Mouse (Mus musculus) heart, embryonic 10.5 days (tissue): ENCODE results near the gene Asb8. TPM values are rescaled to one million over a fixed set of nuclear protein-coding genes. Genes with fewer than 3 reads are reported as not detected.

Source experiments
- DNase-seq: peaks from one replicate; pipeline ENCODE4 v3.0.0-alpha.2; 2017; ENCODE audit warnings: low spot score
- H3K27ac ChIP-seq: fragments of 300-500 bp; sonication (generic); 2 replicates; pipeline ENCODE4 v1.5.1; 2016; ENCODE audit warnings: mild to moderate bottlenecking
- H3K27me3 ChIP-seq: fragments of 300-500 bp; sonication (generic); 2 replicates; pipeline ENCODE4 v1.6.1; 2016; ENCODE audit warnings: mild to moderate bottlenecking; ENCODE audit not compliant: poor library complexity, insufficient read depth, severe bottlenecking
- H3K36me3 ChIP-seq: fragments of 300-500 bp; sonication (generic); 2 replicates; pipeline ENCODE4 v1.6.1; 2016; ENCODE audit warnings: mild to moderate bottlenecking, moderate library complexity
- H3K4me1 ChIP-seq: fragments of 300-500 bp; sonication (generic); 2 replicates; pipeline ENCODE4 v1.6.1; 2016; ENCODE audit warnings: mild to moderate bottlenecking
- H3K4me3 ChIP-seq: fragments of 300-500 bp; sonication (generic); 2 replicates; pipeline ENCODE4 v1.5.1; 2016; ENCODE audit warnings: mild to moderate bottlenecking, moderate library complexity
- H3K9me3 ChIP-seq: fragments of 300-500 bp; sonication (generic); 2 replicates; pipeline ENCODE4 v1.6.1; 2016; ENCODE audit warnings: mild to moderate bottlenecking, moderate library complexity
- WGBS: fragments of 180-500 bp; shearing (Covaris S2); methylation state at CpG from one replicate; pipeline ENCODE4 v1.1.7; 2016; 5-methylcytosine and 5-hydroxymethylcytosine counted together
- polyA plus RNA-seq: library from polyadenylated mRNA; unstranded; fragments of >200 nt; fragmentation: Nextera tagmentation; extraction: Ambion mirVana; gene quantifications from 2 replicates; pipeline ENCODE4 v1.2.1, GENCODE M21; 2016

The Asb8 gene
- polyA plus RNA-seq = 54.9 and 77.1 TPM in 2 replicates

GRCm38 (mm10) chr15:98165525-98165924 is at the start of gene Asb8:
Gene Asb8, minus strand, starts transcription at chr15:98165625.
- Histone ChIP-seq H3K36me3 (no peaks in the 10 kb centered on the region), H3K27me3 (peaks cover 55% of the 10 kb centered on the region)
- 77% methylated on average over 5 of the region's 5 CpGs for WGBS

GRCm38 (mm10) chr15:98214130-98214529 is 48.7 kb upstream of the Asb8 start:
- Histone ChIP-seq H3K27ac (no peak overlapping the region), H3K9me3 (no peaks in the 10 kb centered on the region), H3K4me3 (no peak overlapping the region), H3K4me1 (0 out of 2 replicates have a peak, but pooled peaks cover 2% of the 10 kb centered on the region), H3K36me3 (no peaks in the 10 kb centered on the region), H3K27me3 (no peaks in the 10 kb centered on the region)
- no peak for DNase-seq
- 70% methylated on average over 5 of the region's 5 CpGs for WGBS

More at GRCm38 (mm10) chr15:98165525-98165924, at the start of gene Asb8:
- peaks cover 32% of the 10 kb centered on the region for H3K4me1 ChIP-seq
- H3K27ac ChIP-seq = no peak within 1 kb of the TSS
- DNase-seq = no peak
- no peak within 1 kb of the TSS for H3K4me3 ChIP-seq
- no peaks in the 10 kb centered on the region for H3K9me3 ChIP-seq

GRCm38 (mm10) chr15:98213336-98213870 is 48.0 kb upstream of the Asb8 start:
- DNase-seq = no peak
- WGBS = 69% methylated on average over 5 of the region's 5 CpGs
- Histone ChIP-seq H3K4me3 (no peak overlapping the region), H3K9me3 (no peaks in the 10 kb centered on the region), H3K4me1 (0 out of 2 replicates have a peak, but pooled peaks cover 2% of the 10 kb centered on the region), H3K36me3 (no peaks in the 10 kb centered on the region), H3K27me3 (no peaks in the 10 kb centered on the region), H3K27ac (no peak overlapping the region)

GRCm38 (mm10) chr15:98209676-98210075 is 44.3 kb upstream of the Asb8 start:
- DNase-seq = no peak
- H3K4me3 ChIP-seq = no peak overlapping the region
- H3K36me3 ChIP-seq = no peaks in the 10 kb centered on the region
- no peaks in the 10 kb centered on the region for H3K27me3 ChIP-seq
- H3K4me1 ChIP-seq = 0 out of 2 replicates have a peak, but pooled peaks cover 2% of the 10 kb centered on the region
- H3K9me3 ChIP-seq = no peaks in the 10 kb centered on the region
- H3K27ac ChIP-seq = no peak overlapping the region
- WGBS = 77% methylated on average over 7 of the region's 7 CpGs

GRCm38 (mm10) chr15:98195442-98195841 is 30.0 kb upstream of the Asb8 start, which contains the start of gene Olfr288:
Gene Olfr288, minus strand, starts transcription at chr15:98195542.
- H3K27ac ChIP-seq = no peak within 1 kb of the TSS
- no peaks in the 10 kb centered on the region for H3K9me3 ChIP-seq
- H3K36me3 ChIP-seq = no peaks in the 10 kb centered on the region
- no peak within 1 kb of the TSS for H3K4me3 ChIP-seq
- no peaks in the 10 kb centered on the region for H3K4me1 ChIP-seq
- 61% methylated on average over 3 of the region's 3 CpGs for WGBS
- no peaks in the 10 kb centered on the region for H3K27me3 ChIP-seq
- no peak for DNase-seq

GRCm38 (mm10) chr15:98184456-98184855 is 19.0 kb upstream of the Asb8 start:
- WGBS = 73% methylated on average over 4 of the region's 4 CpGs
- H3K9me3 ChIP-seq = no peaks in the 10 kb centered on the region
- H3K27ac ChIP-seq = no peak overlapping the region
- H3K4me1 ChIP-seq = peaks cover 15% of the 10 kb centered on the region
- no peak overlapping the region for H3K4me3 ChIP-seq
- H3K36me3 ChIP-seq = no peaks in the 10 kb centered on the region
- no peak for DNase-seq
- H3K27me3 ChIP-seq = no peaks in the 10 kb centered on the region

- no peak overlapping the region; the same call in 1 of the 2 replicates for H3K4me3 ChIP-seq
- 55% methylated on average over 12 of the region's 12 CpGs for WGBS
- H3K27me3 ChIP-seq = no peaks in the 10 kb centered on the region
- H3K4me1 ChIP-seq = peaks cover 15% of the 10 kb centered on the region
- peak overlapping the region; percentile 42; the same call in 1 of the 2 replicates for H3K27ac ChIP-seq
- DNase-seq = no peak
- H3K9me3 ChIP-seq = no peaks in the 10 kb centered on the region
- H3K36me3 ChIP-seq = no peaks in the 10 kb centered on the region
These were observed 16.6 kb upstream of the Asb8 start for GRCm38 (mm10) chr15:98181856-98182570.

- no peaks in the 10 kb centered on the region for H3K27me3 ChIP-seq
- H3K27ac ChIP-seq = peak overlapping the region; percentile 87
- H3K4me1 ChIP-seq = peaks cover 15% of the 10 kb centered on the region
- H3K4me3 ChIP-seq = peak overlapping the region; percentile 58
- no peaks in the 10 kb centered on the region for H3K36me3 ChIP-seq
- H3K9me3 ChIP-seq = no peaks in the 10 kb centered on the region
- WGBS = under 1% methylated on average over 30 of the region's 30 CpGs
- DNase-seq = peak; percentile 98
These were observed 15.8 kb upstream of the Asb8 start for GRCm38 (mm10) chr15:98181132-98181711.

GRCm38 (mm10) chr15:98180567-98181131 is 15.2 kb upstream of the Asb8 start:
- Histone ChIP-seq H3K4me1 (peaks cover 15% of the 10 kb centered on the region), H3K9me3 (no peaks in the 10 kb centered on the region), H3K4me3 (peak overlapping the region; percentile 58), H3K27ac (peak overlapping the region; percentile 87), H3K27me3 (no peaks in the 10 kb centered on the region), H3K36me3 (no peaks in the 10 kb centered on the region)
- no peak for DNase-seq
- WGBS = 7% methylated on average over 26 of the region's 26 CpGs

- Histone ChIP-seq H3K27ac (no peak overlapping the region), H3K27me3 (peaks cover 13% of the 10 kb centered on the region), H3K36me3 (no peaks in the 10 kb centered on the region), H3K4me3 (no peak overlapping the region), H3K4me1 (peaks cover 13% of the 10 kb centered on the region), H3K9me3 (no peaks in the 10 kb centered on the region)
- no peak for DNase-seq
- 63% methylated on average over 3 of the region's 3 CpGs for WGBS
These were observed 11.9 kb upstream of the Asb8 start for GRCm38 (mm10) chr15:98177320-98177719.

- no peaks in the 10 kb centered on the region for H3K9me3 ChIP-seq
- no peak overlapping the region for H3K27ac ChIP-seq
- peaks cover 48% of the 10 kb centered on the region for H3K27me3 ChIP-seq
- H3K4me1 ChIP-seq = no peaks in the 10 kb centered on the region; the same call in 1 of the 2 replicates
- no peak overlapping the region for H3K4me3 ChIP-seq
- no peaks in the 10 kb centered on the region for H3K36me3 ChIP-seq
- 44% methylated on average over 8 of the region's 8 CpGs for WGBS
- DNase-seq = no peak
These were observed 8.4 kb upstream of the Asb8 start for GRCm38 (mm10) chr15:98173821-98174220.

- no peak overlapping the region for H3K27ac ChIP-seq
- no peak overlapping the region for H3K4me3 ChIP-seq
- H3K9me3 ChIP-seq = no peaks in the 10 kb centered on the region
- H3K27me3 ChIP-seq = peaks cover 65% of the 10 kb centered on the region
- H3K36me3 ChIP-seq = no peaks in the 10 kb centered on the region
- 64% methylated on average over 5 of the region's 5 CpGs for WGBS
- no peak for DNase-seq
- peaks cover 16% of the 10 kb centered on the region for H3K4me1 ChIP-seq
These were observed 6.7 kb upstream of the Asb8 start for GRCm38 (mm10) chr15:98172113-98172512.

GRCm38 (mm10) chr15:98170917-98171316 is 5.5 kb upstream of the Asb8 start:
- no peak overlapping the region for H3K4me3 ChIP-seq
- H3K27me3 ChIP-seq = peaks cover 77% of the 10 kb centered on the region
- no peaks in the 10 kb centered on the region for H3K36me3 ChIP-seq
- 69% methylated on average over 9 of the region's 9 CpGs for WGBS
- no peak for DNase-seq
- no peaks in the 10 kb centered on the region for H3K9me3 ChIP-seq
- H3K4me1 ChIP-seq = peaks cover 21% of the 10 kb centered on the region
- no peak overlapping the region for H3K27ac ChIP-seq
